Mouse (Mus musculus): Measurements from ENCODE around the gene Capns2. TPM values are rescaled to one million over a fixed set of nuclear protein-coding genes. Genes with fewer than 3 reads are reported as not detected.

The Capns2 gene
- total and polyA plus RNA-seq, 3 experiments: not detected

DNA sequence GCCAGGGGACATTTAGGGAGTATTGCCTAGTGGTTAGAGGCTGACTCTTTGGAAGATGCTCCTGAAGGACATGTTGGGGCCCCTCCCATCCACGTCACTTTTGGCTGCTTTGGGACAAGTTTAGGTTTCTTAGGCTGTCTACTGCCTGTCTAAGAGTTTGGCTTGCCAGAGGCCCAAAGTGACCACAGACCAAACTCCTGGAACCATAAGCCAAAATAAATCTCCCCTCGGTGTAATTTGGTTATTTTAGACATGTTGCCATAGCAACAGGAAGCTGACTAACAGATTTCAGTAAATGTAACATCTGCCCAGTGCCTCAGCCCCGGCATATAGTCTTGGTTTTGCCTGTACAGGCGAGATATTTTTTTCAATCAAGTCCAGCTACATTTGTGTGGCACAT, 36.8 kb downstream of the Capns2 start:
- in situ Hi-C loops (cut with MboI; ENCODE audit: low pct_ligation_motif_present, low pct_unique_long_range_greater_than_20kb, low sequenced_read_pairs) (no loop called here), dilution Hi-C loops (cut with MboI; ENCODE audit: extremely low pct_ligation_motif_present, extremely low pct_unique_long_range_greater_than_20kb, low sequenced_read_pairs) (no loop called here)
- no peak for DNase-seq (ENCODE audit: extremely low read depth)
- H3K4me2 ChIP-seq (ENCODE audit: insufficient read depth, low read depth, poor library complexity, severe bottlenecking): no peak overlapping the region
- TF ChIP-seq RAD21 (IDR thresholded peaks at IDR 0.05; ENCODE audit: low read depth, low read length) (no peak), E2F4 (IDR thresholded peaks at IDR 0.05; ENCODE audit: insufficient replicate concordance, low read depth, low read length) (no peak), POLR2A (IDR thresholded peaks at IDR 0.05; ENCODE audit: low read depth, low read length) (no peak), ZC3H11A (IDR thresholded peaks at IDR 0.05; ENCODE audit: low read depth, low read length) (no peak), BHLHE40 (IDR thresholded peaks at IDR 0.05; ENCODE audit: low read depth, low read length) (no peak), ELF1 (IDR thresholded peaks at IDR 0.05; ENCODE audit: low read depth, low read length) (no peak), ZMIZ1 (IDR thresholded peaks at IDR 0.05; ENCODE audit: low read depth, low read length) (no peak), MAZ (IDR thresholded peaks at IDR 0.05; ENCODE audit: low read depth, low read length) (no peak), ZKSCAN1 (IDR thresholded peaks at IDR 0.05; ENCODE audit: borderline replicate concordance, low read depth, low read length) (no peak), ETS1 (conservative IDR thresholded peaks at IDR 0.05; ENCODE audit: low read depth, low read length) (no peak), UBTF (IDR thresholded peaks at IDR 0.05; ENCODE audit: low read depth, low read length) (no peak), KAT2A (IDR thresholded peaks at IDR 0.05; ENCODE audit: insufficient replicate concordance, low read length) (no peak), MAFK (IDR thresholded peaks at IDR 0.05; ENCODE audit: insufficient replicate concordance, low read length) (no peak), MAX (IDR thresholded peaks at IDR 0.05; ENCODE audit: low read length) (no peak), MYC (IDR thresholded peaks at IDR 0.05; ENCODE audit: low read depth, low read length) (no peak)
- H3K4me3 ChIP-seq (replicated peaks in 1 of 3; ENCODE audit: low read depth in 2 of 3, low read length in 2 of 3, poor library complexity in 1 of 3): no peak overlapping the region
- H3K36me3 ChIP-seq (replicated peaks in 1 of 2; ENCODE audit: control insufficient read depth in 1 of 2, insufficient read depth in 1 of 2, low read length in 1 of 2): no peaks in the 10 kb centered on the region
- H3K27me3 ChIP-seq (replicated peaks): no peaks in the 10 kb centered on the region
- H3K79me2 ChIP-seq (replicated peaks; ENCODE audit: control insufficient read depth, extremely low read depth, insufficient read depth, poor library complexity, severe bottlenecking): no peaks in the 10 kb centered on the region
- no peaks in the 10 kb centered on the region for H3K4me1 ChIP-seq (ENCODE audit: control insufficient read depth in 1 of 2, insufficient read depth in 2 of 2)
- H3K9ac ChIP-seq (ENCODE audit: insufficient read depth, low read depth): no peak overlapping the region
- peaks cover 70% of the 10 kb centered on the region for H3K9me3 ChIP-seq (replicated peaks; ENCODE audit: low read length)
- H3K27ac ChIP-seq (ENCODE audit: insufficient read depth, low read depth): no peak overlapping the region

DNA sequence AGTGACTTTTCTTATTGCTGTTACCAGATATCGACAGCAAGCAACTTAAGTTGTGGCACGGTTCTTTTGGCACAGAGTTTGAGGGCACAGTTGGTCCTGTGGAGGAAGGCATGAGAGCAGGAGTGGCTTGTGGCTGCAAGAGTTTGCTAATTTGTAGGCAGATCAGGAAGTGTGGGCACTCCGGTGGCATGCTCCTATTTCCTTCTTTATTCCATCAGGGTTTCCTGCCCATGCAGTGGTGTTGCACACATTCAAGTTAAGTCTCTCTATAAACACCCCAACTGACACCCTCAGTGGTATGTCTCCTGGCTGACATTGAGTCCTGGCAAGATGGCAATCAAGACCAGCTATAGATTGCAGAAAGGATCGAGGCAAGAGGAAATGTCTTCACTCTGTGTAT, 47.9 kb downstream of the Capns2 start:
- TF ChIP-seq JUND (conservative IDR thresholded peaks at IDR 0.05; ENCODE audit: low read depth, low read length) (no peak), UBTF (IDR thresholded peaks at IDR 0.05; ENCODE audit: low read depth, low read length) (no peak), SMC3 (IDR thresholded peaks at IDR 0.05; ENCODE audit: low read depth, low read length) (no peak), MAZ (IDR thresholded peaks at IDR 0.05; ENCODE audit: low read depth, low read length) (no peak), ETS1 (conservative IDR thresholded peaks at IDR 0.05; ENCODE audit: low read depth, low read length) (no peak), TBP (conservative IDR thresholded peaks at IDR 0.05; ENCODE audit: low read depth, low read length) (no peak), SIN3A (IDR thresholded peaks at IDR 0.05; ENCODE audit: low read length) (no peak), IRF4 (IDR thresholded peaks at IDR 0.05; ENCODE audit: low read depth, low read length) (no peak), NRF1 (IDR thresholded peaks at IDR 0.05; ENCODE audit: low read depth, low read length) (no peak), CTCF (conservative IDR thresholded peaks at IDR 0.05 in 1 of 2, IDR thresholded peaks at IDR 0.05 in 1 of 2; ENCODE audit: low read depth in 2 of 2, low read length in 2 of 2) (no peak), PAX5 (IDR thresholded peaks at IDR 0.05; ENCODE audit: low read length) (no peak), RCOR1 (conservative IDR thresholded peaks at IDR 0.05; ENCODE audit: low read depth, low read length) (no peak), ZC3H11A (IDR thresholded peaks at IDR 0.05; ENCODE audit: low read depth, low read length) (no peak), MEF2A (IDR thresholded peaks at IDR 0.05; ENCODE audit: borderline replicate concordance, low read depth, low read length) (no peak), MXI1 (IDR thresholded peaks at IDR 0.05; ENCODE audit: low read depth, low read length) (no peak)
- no peaks in the 10 kb centered on the region for H3K36me3 ChIP-seq (replicated peaks in 1 of 2; ENCODE audit: control insufficient read depth in 1 of 2, insufficient read depth in 1 of 2, low read length in 1 of 2)
- H3K27ac ChIP-seq (ENCODE audit: insufficient read depth, low read depth): no peak overlapping the region
- no peaks in the 10 kb centered on the region for H3K79me2 ChIP-seq (replicated peaks; ENCODE audit: control insufficient read depth, extremely low read depth, insufficient read depth, poor library complexity, severe bottlenecking)
- H3K4me1 ChIP-seq (ENCODE audit: control insufficient read depth in 1 of 2, insufficient read depth in 2 of 2): no peaks in the 10 kb centered on the region
- no peak overlapping the region for H3K9ac ChIP-seq (ENCODE audit: insufficient read depth, low read depth)
- peaks cover 89% of the 10 kb centered on the region for H3K9me3 ChIP-seq (replicated peaks; ENCODE audit: low read length)
- in situ Hi-C loops (cut with MboI; ENCODE audit: low pct_ligation_motif_present, low pct_unique_long_range_greater_than_20kb, low sequenced_read_pairs) (no loop called here), dilution Hi-C loops (cut with MboI; ENCODE audit: extremely low pct_ligation_motif_present, extremely low pct_unique_long_range_greater_than_20kb, low sequenced_read_pairs) (no loop called here)
- no peak overlapping the region for H3K4me2 ChIP-seq (ENCODE audit: insufficient read depth, low read depth, poor library complexity, severe bottlenecking)
- no peak overlapping the region for H3K4me3 ChIP-seq (replicated peaks in 1 of 3; ENCODE audit: low read depth in 2 of 3, low read length in 2 of 3, poor library complexity in 1 of 3)
- no peaks in the 10 kb centered on the region for H3K27me3 ChIP-seq (replicated peaks)
- no peak for DNase-seq (ENCODE audit: extremely low read depth)

Data from CH12.LX (cell line).